In the genomic region with DNA sequence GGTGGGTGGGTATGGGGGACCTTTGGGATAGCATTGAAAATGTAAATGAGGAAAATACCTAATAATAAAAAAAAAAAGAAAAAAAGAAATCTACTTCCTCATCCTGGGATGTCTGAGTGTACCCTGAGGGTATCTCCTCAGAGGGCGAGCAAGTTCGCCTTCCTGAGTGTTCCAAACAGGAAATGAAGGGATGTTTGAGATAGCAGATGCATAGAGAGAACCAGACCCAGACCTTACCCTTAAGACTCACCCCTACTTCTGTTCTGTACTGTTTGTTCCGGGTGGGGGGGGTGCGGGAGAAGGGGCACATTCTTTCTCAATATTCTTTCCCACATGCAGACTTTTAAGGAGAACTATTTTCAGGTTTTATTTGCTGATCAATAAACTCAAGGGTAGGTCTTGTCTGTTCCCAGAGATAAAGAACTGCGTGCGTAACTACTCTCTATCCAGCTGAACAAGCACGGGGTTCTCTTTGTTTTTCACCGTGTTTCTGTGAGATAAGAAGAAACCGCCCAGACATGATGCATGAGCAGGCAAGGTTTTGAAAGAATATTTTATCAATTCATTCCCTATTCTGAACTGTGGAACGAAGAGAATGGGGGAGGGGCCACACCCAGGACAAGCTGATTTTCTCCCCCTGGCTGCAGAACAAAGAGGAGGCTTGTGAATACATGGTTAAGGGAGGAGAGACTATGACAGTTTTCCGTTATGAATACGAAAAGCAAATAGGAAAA, we compare ENCODE assay signal across 11 mouse cellular contexts. TPM values are rescaled to one million over a fixed set of nuclear protein-coding genes. Genes with fewer than 3 reads are reported as not detected.
DNase-seq lines count a peak whose midpoint lies in the region; ATAC-seq and TF ChIP-seq lines count a peak whose summit lies in the region.
"Had no signal": no experiment of that assay in that cellular context is flagged by ENCODE, and none has a peak within 500 bp of the region (broad histone marks: within the 10 kb centered on the region; RNA-seq: fewer than 3 reads in every experiment).

No protein-coding gene starts in this region.

- H3K4me1 ChIP-seq in erythroblast, embryonic 14.5 days (ENCODE audit: control insufficient read depth), result peaks cover 74% of the 10 kb centered on the region
- no peaks in the 10 kb centered on the region for H3K4me1 ChIP-seq in intestine, postnatal 0 days (replicated peaks; ENCODE audit: control insufficient read depth, insufficient read depth, low read length)
- H3K4me1 ChIP-seq in stomach, embryonic 15.5 days, result no peaks in the 10 kb centered on the region
- 0 out of 2 replicates have a peak, but pooled peaks cover 3% of the 10 kb centered on the region for H3K4me1 ChIP-seq in kidney, embryonic 15.5 days

- H3K4me2 ChIP-seq in intestine, postnatal 0 days (replicated peaks; ENCODE audit: low read depth), result no peak overlapping the region
- H3K4me2 ChIP-seq in stomach, embryonic 15.5 days, result no peak overlapping the region
- no peak overlapping the region for H3K4me2 ChIP-seq in kidney, embryonic 15.5 days

- no peak overlapping the region; the same call in 1 of the 2 replicates for H3K4me3 ChIP-seq in layer of hippocampus, adult 2 months
- H3K4me3 ChIP-seq in erythroblast, embryonic 14.5 days (replicated peaks), result peak overlapping the region; percentile 44
- H3K4me3 ChIP-seq in intestine, postnatal 0 days (ENCODE audit: low read depth, low read length), result no peak overlapping the region
- H3K4me3 ChIP-seq in stomach, embryonic 15.5 days (replicated peaks), result no peak overlapping the region
- no peak overlapping the region for H3K4me3 ChIP-seq in kidney, embryonic 15.5 days (replicated peaks)

- H3K36me3 ChIP-seq in erythroblast, embryonic 14.5 days (ENCODE audit: control insufficient read depth), result peaks cover 33% of the 10 kb centered on the region
- H3K36me3 ChIP-seq in intestine, postnatal 0 days (ENCODE audit: control insufficient read depth, insufficient read depth), result no peaks in the 10 kb centered on the region
- no peaks in the 10 kb centered on the region for H3K36me3 ChIP-seq in stomach, embryonic 15.5 days
- no peaks in the 10 kb centered on the region for H3K36me3 ChIP-seq in kidney, embryonic 15.5 days

- no peak overlapping the region for H3K27ac ChIP-seq in layer of hippocampus, adult 2 months
- no peak overlapping the region for H3K27ac ChIP-seq in intestine, postnatal 0 days (ENCODE audit: low read depth, low read length)
- no peak overlapping the region for H3K27ac ChIP-seq in stomach, embryonic 15.5 days
- H3K27ac ChIP-seq in kidney, embryonic 15.5 days, result no peak overlapping the region

- no peaks in the 10 kb centered on the region for H3K9me3 ChIP-seq in erythroblast, embryonic 14.5 days (ENCODE audit: control insufficient read depth, low read length)
- no peaks in the 10 kb centered on the region for H3K9me3 ChIP-seq in intestine, postnatal 0 days (ENCODE audit: control insufficient read depth)
- no peaks in the 10 kb centered on the region for H3K9me3 ChIP-seq in stomach, embryonic 15.5 days
- H3K9me3 ChIP-seq in kidney, embryonic 15.5 days (replicated peaks), result no peaks in the 10 kb centered on the region

- no peak overlapping the region for H3K9ac ChIP-seq in intestine, postnatal 0 days (ENCODE audit: low read depth, low read length)
- H3K9ac ChIP-seq in stomach, embryonic 15.5 days, result no peak overlapping the region
- H3K9ac ChIP-seq in kidney, embryonic 15.5 days, result no peak overlapping the region

- peak; percentile 78 for ATAC-seq in intestine, postnatal 0 days
- peak; percentile 83 for ATAC-seq in stomach, embryonic 15.5 days (ENCODE audit: insufficient read depth, low FRiP score, low read depth)
- no peak for ATAC-seq in kidney, embryonic 15.5 days (replicated peaks; ENCODE audit: low FRiP score)

- peak in 1 of 2 experiments; percentile 11 for DNase-seq in layer of hippocampus, adult 2 months (ENCODE audit: low spot score in 2 of 2)
- no peak for DNase-seq in layer of hippocampus, postnatal 25 days (ENCODE audit: extremely low spot score in 1 of 2, low spot score in 1 of 2)
- no peak for DNase-seq in kidney, postnatal 36 days
- no peak for DNase-seq in gastrocnemius, postnatal 10 days
- DNase-seq: heart, postnatal 14 days had no signal

- H3K27me3 ChIP-seq in erythroblast, embryonic 14.5 days (ENCODE audit: control insufficient read depth), result no peaks in the 10 kb centered on the region
- H3K27me3 ChIP-seq in intestine, postnatal 0 days (replicated peaks; ENCODE audit: control insufficient read depth, insufficient read depth, low read length), result no peaks in the 10 kb centered on the region
- H3K27me3 ChIP-seq in stomach, embryonic 15.5 days (replicated peaks), result no peaks in the 10 kb centered on the region
- H3K27me3 ChIP-seq in kidney, embryonic 15.5 days, result no peaks in the 10 kb centered on the region

- TF ChIP-seq CTCF in layer of hippocampus, adult 2 months (conservative IDR thresholded peaks at IDR 0.05), result peak; percentile 34
- TF ChIP-seq CTCF in intestine, postnatal 0 days (IDR thresholded peaks at IDR 0.05; ENCODE audit: low read depth), result no peak

- 54% methylated on average over 12 of the region's 12 CpGs for WGBS in intestine, postnatal 0 days
- WGBS in stomach, embryonic 15.5 days, result 60% methylated on average over 12 of the region's 12 CpGs
- WGBS in kidney, embryonic 15.5 days, result 75% methylated on average over 12 of the region's 12 CpGs

RNA-seq across cellular contexts. Expression of gene Gm14862, which starts 11.9 kb away (rescaled TPM):
- total RNA-seq in layer of hippocampus, adult 2 months (2021), result not detected
- total RNA-seq in layer of hippocampus, postnatal 25 days (2021), result not detected
- 0.08 and 0.10 TPM in 2 replicates for polyA plus RNA-seq in erythroblast, embryonic 14.5 days (2012)
- polyA plus RNA-seq in intestine, postnatal 0 days (2015; fragmentation: Nextera tagmentation; extraction: Ambion mirVana), result not detected in 2 replicates
- 0.39 TPM in 1 of 2 replicates, not detected in the other for polyA plus RNA-seq in stomach, embryonic 15.5 days (2015; fragmentation: Nextera tagmentation; extraction: Ambion mirVana)
- 0.27 TPM in 1 of 2 replicates, not detected in the other for polyA plus RNA-seq in kidney, embryonic 15.5 days (2015; fragmentation: Nextera tagmentation; extraction: Ambion mirVana)
- not detected for total RNA-seq in gastrocnemius, postnatal 10 days (2021)
- total RNA-seq: heart, postnatal 14 days; left cerebral cortex, postnatal 25 days had no signal
- polyA plus RNA-seq: testis, adult 2 months had no signal

RNA-seq across cellular contexts. Expression of gene Xk, which starts 27.8 kb away (rescaled TPM):
- 10 to 100 TPM; 13.7 to 17.0 TPM for total RNA-seq in layer of hippocampus, adult 2 months (2021)
- 10 to 100 TPM; 12.0 to 15.8 TPM for total RNA-seq in layer of hippocampus, postnatal 25 days (2021)
- 1.8 and 2.3 TPM in 2 replicates for polyA plus RNA-seq in erythroblast, embryonic 14.5 days (2012)
- polyA plus RNA-seq in intestine, postnatal 0 days (2015; fragmentation: Nextera tagmentation; extraction: Ambion mirVana), result 6.7 TPM in 2 replicates
- 4.8 and 4.9 TPM in 2 replicates for polyA plus RNA-seq in stomach, embryonic 15.5 days (2015; fragmentation: Nextera tagmentation; extraction: Ambion mirVana)
- 1.4 and 2.2 TPM in 2 replicates for polyA plus RNA-seq in kidney, embryonic 15.5 days (2015; fragmentation: Nextera tagmentation; extraction: Ambion mirVana)
- 1 to 10 TPM; 3.1 to 3.4 TPM for total RNA-seq in gastrocnemius, postnatal 10 days (2021)

RNA-seq across cellular contexts. Expression of gene H2al1m, which starts 38.8 kb away (rescaled TPM):
- total RNA-seq in layer of hippocampus, adult 2 months (2021), result not detected
- total RNA-seq in layer of hippocampus, postnatal 25 days (2021), result 1 to 10 TPM in 1 of 2 experiments, not detected in 1; 1.0 TPM
- 0.25 and 0.67 TPM in 2 replicates for polyA plus RNA-seq in erythroblast, embryonic 14.5 days (2012)
- 0.42 and 0.52 TPM in 2 replicates for polyA plus RNA-seq in intestine, postnatal 0 days (2015; fragmentation: Nextera tagmentation; extraction: Ambion mirVana)
- polyA plus RNA-seq in stomach, embryonic 15.5 days (2015; fragmentation: Nextera tagmentation; extraction: Ambion mirVana), result 0.32 TPM in 1 of 2 replicates, not detected in the other
- not detected in 2 replicates for polyA plus RNA-seq in kidney, embryonic 15.5 days (2015; fragmentation: Nextera tagmentation; extraction: Ambion mirVana)
- total RNA-seq in gastrocnemius, postnatal 10 days (2021), result not detected
- total RNA-seq: left cerebral cortex, postnatal 25 days had no signal

RNA-seq across cellular contexts. Expression of gene Lancl3, which starts 45.1 kb away (rescaled TPM):
- total RNA-seq in layer of hippocampus, adult 2 months (2021), result 1 to 10 TPM; 4.8 to 5.1 TPM
- total RNA-seq in layer of hippocampus, postnatal 25 days (2021), result 1 to 10 TPM; 4.6 to 5.4 TPM
- polyA plus RNA-seq in erythroblast, embryonic 14.5 days (2012), result not detected in 2 replicates
- polyA plus RNA-seq in intestine, postnatal 0 days (2015; fragmentation: Nextera tagmentation; extraction: Ambion mirVana), result 0.46 and 0.65 TPM in 2 replicates
- polyA plus RNA-seq in stomach, embryonic 15.5 days (2015; fragmentation: Nextera tagmentation; extraction: Ambion mirVana), result 1.7 and 1.9 TPM in 2 replicates
- polyA plus RNA-seq in kidney, embryonic 15.5 days (2015; fragmentation: Nextera tagmentation; extraction: Ambion mirVana), result 0.99 and 1.3 TPM in 2 replicates
- total RNA-seq in gastrocnemius, postnatal 10 days (2021), result under 1 TPM; 0.11 to 0.26 TPM
